Mouse (Mus musculus): Measurements from ENCODE around the gene Mixl1. TPM values are rescaled to one million over a fixed set of nuclear protein-coding genes. Genes with fewer than 3 reads are reported as not detected.

Gene Mixl1
- polyA plus RNA-seq, 1 experiment = not detected

- H3K79me2 ChIP-seq (ENCODE audit: control insufficient read depth, insufficient read depth) = no peaks in the 10 kb centered on the region
- no peaks in the 10 kb centered on the region for H3K36me3 ChIP-seq (ENCODE audit: control insufficient read depth, insufficient read depth)
- H3K79me3 ChIP-seq (ENCODE audit: low read depth) = no peaks in the 10 kb centered on the region
- TF ChIP-seq MYOG (IDR thresholded peaks at IDR 0.05; ENCODE audit: control insufficient read depth, extremely low read depth, insufficient read length) (no peak), USF1 (IDR thresholded peaks at IDR 0.05; ENCODE audit: low read depth) (no peak), MAX (IDR thresholded peaks at IDR 0.05) (no peak), MYOD1 (IDR thresholded peaks at IDR 0.05; ENCODE audit: control insufficient read depth, insufficient read length, low read depth) (no peak), CTCF (IDR thresholded peaks at IDR 0.05; ENCODE audit: control insufficient read depth, insufficient read depth, insufficient read length) (no peak), FOSL1 (IDR thresholded peaks at IDR 0.05; ENCODE audit: insufficient read depth, low read length, poor library complexity, severe bottlenecking) (no peak), CEBPB (IDR thresholded peaks at IDR 0.05; ENCODE audit: low read depth) (no peak)
- no peak overlapping the region for H3K4me3 ChIP-seq (ENCODE audit: insufficient read depth, poor library complexity, severe bottlenecking)
- peaks cover 9% of the 10 kb centered on the region for H3K27me3 ChIP-seq (ENCODE audit: control insufficient read depth, insufficient read depth, insufficient read length)
- H3ac ChIP-seq (ENCODE audit: control insufficient read depth, insufficient read length, low read depth) = no peak overlapping the region
Measured at GRCm38 (mm10) chr1:180707368-180707767, 10.5 kb upstream of the Mixl1 start.

DNA sequence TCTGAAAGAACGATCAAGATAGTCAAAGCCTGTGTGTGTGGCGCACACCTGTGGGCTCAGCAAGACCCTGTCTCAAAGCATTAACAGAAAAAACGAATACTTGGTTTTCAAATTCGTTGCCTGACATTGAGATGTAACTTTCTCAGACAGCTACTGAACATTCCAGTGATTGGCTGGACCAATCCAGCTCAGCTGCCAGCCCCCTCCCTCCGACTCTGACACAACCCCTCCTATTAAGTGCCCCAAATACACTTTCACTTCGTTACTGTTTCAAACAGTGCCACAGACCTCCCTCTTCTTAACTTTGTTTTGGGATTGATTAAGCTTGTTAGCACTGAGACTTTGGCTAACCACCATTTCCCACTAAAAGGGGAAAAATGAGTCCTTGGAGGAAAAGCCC, 6.6 kb upstream of the Mixl1 start:
- no peak overlapping the region for H3ac ChIP-seq (ENCODE audit: control insufficient read depth, insufficient read length, low read depth)
- no peaks in the 10 kb centered on the region for H3K79me2 ChIP-seq (ENCODE audit: control insufficient read depth, insufficient read depth)
- TF ChIP-seq CEBPB (IDR thresholded peaks at IDR 0.05; ENCODE audit: low read depth) (no peak), USF1 (IDR thresholded peaks at IDR 0.05; ENCODE audit: low read depth) (no peak), CTCF (IDR thresholded peaks at IDR 0.05; ENCODE audit: control insufficient read depth, insufficient read depth, insufficient read length) (no peak), FOSL1 (IDR thresholded peaks at IDR 0.05; ENCODE audit: insufficient read depth, low read length, poor library complexity, severe bottlenecking) (no peak), MYOD1 (IDR thresholded peaks at IDR 0.05; ENCODE audit: control insufficient read depth, insufficient read length, low read depth) (no peak), MYOG (IDR thresholded peaks at IDR 0.05; ENCODE audit: control insufficient read depth, extremely low read depth, insufficient read length) (no peak), MAX (IDR thresholded peaks at IDR 0.05) (no peak)
- H3K79me3 ChIP-seq (ENCODE audit: low read depth) = no peaks in the 10 kb centered on the region
- H3K27me3 ChIP-seq (ENCODE audit: control insufficient read depth, insufficient read depth, insufficient read length) = no peaks in the 10 kb centered on the region
- H3K36me3 ChIP-seq (ENCODE audit: control insufficient read depth, insufficient read depth) = no peaks in the 10 kb centered on the region
- no peak overlapping the region for H3K4me3 ChIP-seq (ENCODE audit: insufficient read depth, poor library complexity, severe bottlenecking)

DNA sequence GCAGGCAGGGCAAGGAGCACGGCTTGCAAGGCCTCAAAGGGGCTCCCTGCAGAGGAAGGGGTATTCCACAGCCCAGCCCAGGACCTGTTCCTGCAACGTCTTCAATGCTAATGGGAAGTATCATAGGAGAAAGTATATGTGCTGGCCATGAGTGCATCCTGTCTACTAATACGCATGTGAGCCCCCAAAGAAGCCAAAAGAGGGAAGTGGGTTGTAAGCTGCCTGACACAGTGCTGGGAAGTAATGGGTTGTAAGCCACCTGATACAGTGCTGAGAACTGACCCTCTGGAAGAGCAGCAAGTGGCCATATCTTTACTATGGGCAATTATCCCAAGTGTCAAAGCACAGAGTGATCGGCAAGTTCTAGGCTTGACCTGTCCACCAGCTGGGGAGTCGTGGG, 1.2 kb upstream of the Mixl1 start:
- TF ChIP-seq FOSL1 (IDR thresholded peaks at IDR 0.05; ENCODE audit: insufficient read depth, low read length, poor library complexity, severe bottlenecking) = no peak
- no peak for TF ChIP-seq MYOD1 (IDR thresholded peaks at IDR 0.05; ENCODE audit: control insufficient read depth, insufficient read length, low read depth)
- TF ChIP-seq MYOG (IDR thresholded peaks at IDR 0.05; ENCODE audit: control insufficient read depth, extremely low read depth, insufficient read length) = no peak
- no peaks in the 10 kb centered on the region for H3K79me3 ChIP-seq (ENCODE audit: low read depth)
- H3K27me3 ChIP-seq (ENCODE audit: control insufficient read depth, insufficient read depth, insufficient read length) = peaks cover 24% of the 10 kb centered on the region
- no peak overlapping the region for H3ac ChIP-seq (ENCODE audit: control insufficient read depth, insufficient read length, low read depth)
- no peaks in the 10 kb centered on the region for H3K36me3 ChIP-seq (ENCODE audit: control insufficient read depth, insufficient read depth)
- H3K4me3 ChIP-seq (ENCODE audit: insufficient read depth, poor library complexity, severe bottlenecking) = no peak overlapping the region
- H3K79me2 ChIP-seq (ENCODE audit: control insufficient read depth, insufficient read depth) = no peaks in the 10 kb centered on the region

DNA sequence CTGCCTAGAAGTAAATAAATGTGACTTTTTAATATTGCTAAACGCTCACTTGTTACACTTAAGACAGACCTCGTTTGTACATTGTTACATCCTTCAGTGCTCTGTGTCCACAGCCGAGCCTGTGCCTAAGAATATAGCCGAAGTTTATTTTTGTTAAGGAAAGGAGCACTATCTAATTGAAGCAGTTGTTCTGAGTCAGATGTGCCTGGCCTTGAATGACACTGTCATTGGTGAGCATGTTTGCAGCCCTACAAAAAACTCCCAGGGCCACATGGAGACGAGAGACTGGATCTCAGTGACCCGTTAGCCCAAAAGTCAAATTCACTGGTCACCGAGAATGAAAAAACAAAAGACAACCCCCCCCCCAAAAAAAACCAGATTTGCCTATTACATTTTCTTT, 5.5 kb downstream of the Mixl1 start:
- Histone ChIP-seq H3ac (ENCODE audit: control insufficient read depth, insufficient read length, low read depth) (no peak overlapping the region), H3K79me2 (ENCODE audit: control insufficient read depth, insufficient read depth) (no peaks in the 10 kb centered on the region), H3K4me3 (ENCODE audit: insufficient read depth, poor library complexity, severe bottlenecking) (no peak overlapping the region), H3K36me3 (ENCODE audit: control insufficient read depth, insufficient read depth) (peaks cover 54% of the 10 kb centered on the region), H3K79me3 (ENCODE audit: low read depth) (no peaks in the 10 kb centered on the region), H3K27me3 (ENCODE audit: control insufficient read depth, insufficient read depth, insufficient read length) (peaks cover 5% of the 10 kb centered on the region)
- no peak for TF ChIP-seq MAX (IDR thresholded peaks at IDR 0.05)
- no peak for TF ChIP-seq MYOD1 (IDR thresholded peaks at IDR 0.05; ENCODE audit: control insufficient read depth, insufficient read length, low read depth)
- TF ChIP-seq USF1 (IDR thresholded peaks at IDR 0.05; ENCODE audit: low read depth) = no peak
- TF ChIP-seq CTCF (IDR thresholded peaks at IDR 0.05; ENCODE audit: control insufficient read depth, insufficient read depth, insufficient read length) = no peak
- TF ChIP-seq CEBPB (IDR thresholded peaks at IDR 0.05; ENCODE audit: low read depth) = no peak

Other genes starting within 250 kb of the Mixl1 start
- not detected for gene Stum, start 213.5 kb downstream of the Mixl1 start, polyA plus RNA-seq (2012; fragmentation: generic; extraction: Trizol)
- gene Parp1, start 128.1 kb downstream of the Mixl1 start, polyA plus RNA-seq (2012; fragmentation: generic; extraction: Trizol) = 64.4 TPM
- gene Lin9, start 55.9 kb downstream of the Mixl1 start, polyA plus RNA-seq (2012; fragmentation: generic; extraction: Trizol) = 4.5 TPM
- 13.2 TPM for gene Acbd3, start 29.0 kb upstream of the Mixl1 start, polyA plus RNA-seq (2012; fragmentation: generic; extraction: Trizol)
- gene H3f3a, start 116.9 kb upstream of the Mixl1 start, polyA plus RNA-seq (2012; fragmentation: generic; extraction: Trizol) = 570 TPM
- gene Sde2, start 154.1 kb upstream of the Mixl1 start, polyA plus RNA-seq (2012; fragmentation: generic; extraction: Trizol) = 17.7 TPM
- gene Lefty2, start 196.1 kb upstream of the Mixl1 start, polyA plus RNA-seq (2012; fragmentation: generic; extraction: Trizol) = not detected
- 114 TPM for gene Pycr2, start 207.3 kb upstream of the Mixl1 start, polyA plus RNA-seq (2012; fragmentation: generic; extraction: Trizol)
- gene Lefty1, start 238.0 kb upstream of the Mixl1 start, polyA plus RNA-seq (2012; fragmentation: generic; extraction: Trizol) = 2.1 TPM
- gene Tmem63a, start 245.3 kb upstream of the Mixl1 start, polyA plus RNA-seq (2012; fragmentation: generic; extraction: Trizol) = 38.5 TPM

All from C2C12 (cell line).